Mouse (Mus musculus): ENCODE measurements around the gene Gm21885. TPM values are rescaled to one million over a fixed set of nuclear protein-coding genes. Genes with fewer than 3 reads are reported as not detected.
A peak's percentile ranks its signal among the peaks of the same experiment; 100 is the strongest.

Gm21885 gene
- polyA plus RNA-seq, 1 experiment: 4.1 TPM

DNA sequence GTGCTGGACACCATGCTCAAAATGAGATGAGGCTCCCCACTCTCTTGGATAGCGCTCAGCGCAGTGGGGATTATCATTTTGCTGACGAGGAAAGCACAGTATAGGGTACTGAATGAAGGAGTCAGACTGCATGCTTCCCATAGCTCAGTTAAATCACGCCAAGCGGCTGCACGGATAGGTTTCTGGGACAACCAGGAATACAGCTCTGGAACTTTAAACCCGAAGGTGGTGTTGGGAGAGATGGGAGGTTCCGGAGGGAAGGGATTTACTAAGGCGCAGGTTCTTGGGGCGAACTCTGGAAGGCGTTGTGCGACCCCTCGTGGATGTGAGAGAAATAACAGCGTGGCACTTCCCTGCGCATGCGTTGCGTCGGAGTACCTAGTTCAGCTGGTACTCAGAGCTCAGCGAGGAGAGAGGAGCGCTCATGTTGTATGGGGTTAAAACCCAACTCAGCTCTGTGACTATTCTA, 4.8 kb upstream of the Gm21885 start:
- WGBS: 8% methylated on average over 20 of the region's 20 CpGs
- peak overlapping the region; percentile 11; the same call in 1 of the 2 replicates for H3K4me3 ChIP-seq (ENCODE audit: low read depth, low read length)
- TF ChIP-seq POLR2A (IDR thresholded peaks at IDR 0.05; ENCODE audit: low read depth, low read length) (0 out of 2 replicates have a peak, but pooled peaks have one; percentile 12), CTCF (IDR thresholded peaks at IDR 0.05; ENCODE audit: extremely low read depth, insufficient read length, insufficient replicate concordance, low read depth, low read length) (peak; percentile 98)
- H3K36me3 ChIP-seq (ENCODE audit: control insufficient read depth, insufficient read depth, low read length): no peaks in the 10 kb centered on the region
- H3K4me1 ChIP-seq (ENCODE audit: control insufficient read depth, insufficient read depth, insufficient read length, low read length): peaks cover 33% of the 10 kb centered on the region; the same call in 1 of the 2 replicates
- no peaks in the 10 kb centered on the region for H3K27me3 ChIP-seq (ENCODE audit: control insufficient read depth, insufficient read depth, low read length)
- H3K27ac ChIP-seq (ENCODE audit: insufficient read depth, low read depth, low read length): no peak overlapping the region

DNA sequence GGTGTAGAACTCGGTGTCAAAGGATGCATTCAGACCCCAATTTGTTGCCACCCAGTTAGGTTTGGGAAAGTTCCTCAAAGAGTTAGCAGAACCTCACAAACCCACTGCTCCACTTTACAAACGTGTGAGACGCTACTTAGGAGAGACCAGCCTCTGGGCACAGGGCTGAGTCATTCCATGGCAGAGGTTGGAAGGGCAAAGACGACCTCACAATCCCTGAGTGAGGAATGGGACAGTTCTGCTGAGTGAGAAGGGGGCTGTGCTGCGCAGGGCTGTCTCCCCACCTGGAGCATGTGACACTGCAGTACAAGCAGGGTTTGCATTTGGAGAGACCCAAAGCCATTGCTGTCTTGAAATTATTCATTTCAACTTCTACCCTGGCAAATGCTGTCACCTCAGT, 618 bp downstream of the Gm21885 start:
- 26% methylated on average over 5 of the region's 5 CpGs for WGBS
- Histone ChIP-seq H3K27ac (ENCODE audit: insufficient read depth, low read depth, low read length) (peak overlapping the region; percentile 96), H3K27me3 (ENCODE audit: control insufficient read depth, insufficient read depth, low read length) (no peaks in the 10 kb centered on the region), H3K36me3 (ENCODE audit: control insufficient read depth, insufficient read depth, low read length) (peaks cover 28% of the 10 kb centered on the region), H3K4me1 (ENCODE audit: control insufficient read depth, insufficient read depth, insufficient read length, low read length) (peaks cover 17% of the 10 kb centered on the region; the same call in 1 of the 2 replicates), H3K4me3 (ENCODE audit: low read depth, low read length) (peak overlapping the region; percentile 48)
- no peak for TF ChIP-seq CTCF (IDR thresholded peaks at IDR 0.05; ENCODE audit: extremely low read depth, insufficient read length, insufficient replicate concordance, low read depth, low read length)
- no peak for TF ChIP-seq POLR2A (IDR thresholded peaks at IDR 0.05; ENCODE audit: low read depth, low read length)

DNA sequence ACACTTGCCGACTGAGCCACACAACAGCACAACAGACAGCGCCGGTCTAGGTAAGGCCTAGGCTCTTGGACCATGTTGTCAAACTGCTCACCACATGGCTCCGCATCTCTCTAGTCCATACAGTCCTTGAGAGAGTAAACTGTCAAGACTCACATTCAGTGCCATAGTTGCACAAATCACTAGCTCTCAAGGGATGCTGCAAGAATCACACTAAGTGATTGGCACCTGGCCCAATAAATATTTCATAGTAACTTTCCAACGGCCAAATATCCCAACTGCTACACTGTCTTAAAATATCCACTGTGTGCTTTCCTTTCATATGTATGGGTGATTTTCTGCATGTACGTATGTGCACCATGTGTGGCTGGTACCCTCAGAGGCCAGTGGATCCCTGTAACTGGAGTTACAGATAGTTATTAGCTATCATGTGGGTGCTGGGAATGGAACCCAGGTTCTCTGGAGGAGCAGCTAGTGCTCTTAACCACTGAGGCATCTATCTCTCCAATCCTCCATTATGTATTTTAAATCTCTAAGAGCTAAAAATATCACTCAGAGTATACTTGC, 1.9 kb downstream of the Gm21885 start:
- no peak for TF ChIP-seq CTCF (IDR thresholded peaks at IDR 0.05; ENCODE audit: extremely low read depth, insufficient read length, insufficient replicate concordance, low read depth, low read length)
- TF ChIP-seq POLR2A (IDR thresholded peaks at IDR 0.05; ENCODE audit: low read depth, low read length): no peak
- Histone ChIP-seq H3K27me3 (ENCODE audit: control insufficient read depth, insufficient read depth, low read length) (no peaks in the 10 kb centered on the region), H3K27ac (ENCODE audit: insufficient read depth, low read depth, low read length) (peak overlapping the region; percentile 72), H3K4me1 (ENCODE audit: control insufficient read depth, insufficient read depth, insufficient read length, low read length) (peaks cover 17% of the 10 kb centered on the region; the same call in 1 of the 2 replicates), H3K36me3 (ENCODE audit: control insufficient read depth, insufficient read depth, low read length) (peaks cover 38% of the 10 kb centered on the region), H3K4me3 (ENCODE audit: low read depth, low read length) (peak overlapping the region; percentile 22)
- 63% methylated on average over 6 of the region's 6 CpGs for WGBS

DNA sequence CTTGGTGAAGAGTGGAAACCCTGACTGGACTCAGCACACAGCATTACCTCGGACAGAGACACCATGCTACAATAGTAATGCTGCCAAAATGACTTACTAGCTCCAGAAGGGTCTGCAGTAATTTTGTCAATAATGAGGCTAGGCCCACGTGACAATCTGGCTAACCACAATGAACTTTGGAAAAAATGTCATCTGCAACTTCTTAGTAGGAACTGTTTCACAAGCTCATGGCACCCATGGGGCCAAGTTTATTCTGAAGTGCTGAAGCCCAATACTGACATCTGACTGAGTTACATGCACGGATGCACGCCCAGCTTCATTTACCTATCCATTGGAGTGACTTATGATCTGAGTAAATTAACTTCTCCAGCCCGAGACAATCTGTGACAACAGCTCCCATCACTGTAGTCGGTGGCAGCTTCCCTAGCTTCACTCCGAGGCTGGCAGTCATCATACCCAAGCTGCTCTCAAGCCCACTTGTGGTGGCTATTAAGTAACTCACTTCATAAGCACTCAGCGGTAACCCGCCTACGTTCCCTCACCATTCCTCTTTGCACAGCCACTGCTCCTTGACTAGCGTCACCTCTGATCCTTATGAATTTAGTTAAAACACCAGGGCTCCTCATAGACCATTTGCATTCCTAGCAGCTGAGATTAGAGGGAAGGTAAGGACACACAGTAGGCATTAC, 4.4 kb downstream of the Gm21885 start:
- TF ChIP-seq CTCF (IDR thresholded peaks at IDR 0.05; ENCODE audit: extremely low read depth, insufficient read length, insufficient replicate concordance, low read depth, low read length): no peak
- no peak for TF ChIP-seq POLR2A (IDR thresholded peaks at IDR 0.05; ENCODE audit: low read depth, low read length)
- H3K4me1 ChIP-seq (ENCODE audit: control insufficient read depth, insufficient read depth, insufficient read length, low read length): peaks cover 10% of the 10 kb centered on the region; the same call in 1 of the 2 replicates
- H3K4me3 ChIP-seq (ENCODE audit: low read depth, low read length): no peak overlapping the region
- H3K27me3 ChIP-seq (ENCODE audit: control insufficient read depth, insufficient read depth, low read length): no peaks in the 10 kb centered on the region
- H3K36me3 ChIP-seq (ENCODE audit: control insufficient read depth, insufficient read depth, low read length): peaks cover 55% of the 10 kb centered on the region
- 88% methylated on average over 11 of the region's 11 CpGs for WGBS
- no peak overlapping the region for H3K27ac ChIP-seq (ENCODE audit: insufficient read depth, low read depth, low read length)

DNA sequence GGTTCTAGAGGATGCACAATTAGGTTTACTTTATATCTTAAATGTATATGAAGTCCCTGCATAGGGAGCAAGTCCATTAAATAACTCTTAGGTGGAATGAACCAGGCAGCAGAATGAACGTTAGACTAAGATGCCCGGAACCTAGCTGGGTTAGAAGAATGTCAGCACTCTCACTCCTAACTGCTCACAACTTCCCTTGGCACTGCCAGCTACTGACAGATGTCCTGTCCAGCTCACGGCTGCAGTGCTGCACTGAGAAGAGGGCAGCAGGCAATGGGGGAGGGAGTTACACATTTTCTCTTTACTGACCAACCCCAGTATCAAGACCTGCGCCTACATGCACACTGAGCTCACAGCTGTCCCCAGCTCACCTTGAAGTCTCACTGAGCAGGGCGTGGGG, 5.4 kb downstream of the Gm21885 start:
- TF ChIP-seq POLR2A (IDR thresholded peaks at IDR 0.05; ENCODE audit: low read depth, low read length): no peak
- no peak for TF ChIP-seq CTCF (IDR thresholded peaks at IDR 0.05; ENCODE audit: extremely low read depth, insufficient read length, insufficient replicate concordance, low read depth, low read length)
- 91% methylated on average over 5 of the region's 5 CpGs for WGBS

DNA sequence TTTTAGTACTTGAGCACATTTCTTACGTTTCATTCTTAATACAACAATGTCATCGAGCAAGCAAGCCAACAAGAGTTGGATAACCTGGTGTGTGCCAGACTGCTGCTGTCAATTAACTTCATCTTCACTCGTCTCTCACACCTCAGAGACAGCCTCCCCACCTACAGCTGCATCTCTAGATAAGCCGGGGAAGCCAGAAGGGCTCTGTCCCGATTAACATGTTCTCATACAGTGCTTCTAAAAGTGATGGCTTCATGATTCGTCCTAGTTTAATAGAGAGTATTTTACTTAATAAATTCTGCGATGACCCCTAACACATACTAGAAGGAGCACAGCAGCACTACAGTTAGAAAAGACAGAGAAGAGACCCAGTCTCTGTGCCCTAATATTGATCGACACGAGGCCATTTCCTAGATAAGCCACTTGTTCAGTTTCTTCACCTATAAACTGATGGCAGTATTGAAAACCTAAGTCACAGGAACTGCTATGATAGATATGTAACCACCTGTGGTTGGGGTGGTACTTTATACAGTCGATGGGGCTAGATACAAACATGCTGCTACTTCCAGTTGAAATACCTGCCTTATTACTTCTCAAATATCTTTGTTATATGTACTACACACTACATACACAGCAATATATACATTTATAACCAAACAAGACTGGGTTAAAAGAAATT, 8.5 kb downstream of the Gm21885 start:
- Histone ChIP-seq H3K36me3 (ENCODE audit: control insufficient read depth, insufficient read depth, low read length) (peaks cover 71% of the 10 kb centered on the region), H3K27ac (ENCODE audit: insufficient read depth, low read depth, low read length) (no peak overlapping the region), H3K4me3 (ENCODE audit: low read depth, low read length) (no peak overlapping the region), H3K27me3 (ENCODE audit: control insufficient read depth, insufficient read depth, low read length) (no peaks in the 10 kb centered on the region), H3K4me1 (ENCODE audit: control insufficient read depth, insufficient read depth, insufficient read length, low read length) (no peaks in the 10 kb centered on the region)
- WGBS: 85% methylated on average over 10 of the region's 10 CpGs
- TF ChIP-seq POLR2A (IDR thresholded peaks at IDR 0.05; ENCODE audit: low read depth, low read length): no peak
- TF ChIP-seq CTCF (IDR thresholded peaks at IDR 0.05; ENCODE audit: extremely low read depth, insufficient read length, insufficient replicate concordance, low read depth, low read length): no peak

More for the DNA sequence above, 5.4 kb downstream of the Gm21885 start:
- Histone ChIP-seq H3K27me3 (ENCODE audit: control insufficient read depth, insufficient read depth, low read length) (no peaks in the 10 kb centered on the region), H3K4me3 (ENCODE audit: low read depth, low read length) (no peak overlapping the region), H3K36me3 (ENCODE audit: control insufficient read depth, insufficient read depth, low read length) (peaks cover 60% of the 10 kb centered on the region), H3K27ac (ENCODE audit: insufficient read depth, low read depth, low read length) (no peak overlapping the region), H3K4me1 (ENCODE audit: control insufficient read depth, insufficient read depth, insufficient read length, low read length) (peaks cover 4% of the 10 kb centered on the region; the same call in 1 of the 2 replicates)

Data from small intestine, adult 2 months (tissue).